Mouse (Mus musculus) thymus, postnatal 14 days (tissue): ENCODE data around the gene Psd.
A peak's percentile ranks its signal among the peaks of the same experiment; 100 is the strongest.

Source experiments
- DNase-seq: peaks from one replicate; pipeline ENCODE4 v3.0.0; 2021

The Psd gene

DNA sequence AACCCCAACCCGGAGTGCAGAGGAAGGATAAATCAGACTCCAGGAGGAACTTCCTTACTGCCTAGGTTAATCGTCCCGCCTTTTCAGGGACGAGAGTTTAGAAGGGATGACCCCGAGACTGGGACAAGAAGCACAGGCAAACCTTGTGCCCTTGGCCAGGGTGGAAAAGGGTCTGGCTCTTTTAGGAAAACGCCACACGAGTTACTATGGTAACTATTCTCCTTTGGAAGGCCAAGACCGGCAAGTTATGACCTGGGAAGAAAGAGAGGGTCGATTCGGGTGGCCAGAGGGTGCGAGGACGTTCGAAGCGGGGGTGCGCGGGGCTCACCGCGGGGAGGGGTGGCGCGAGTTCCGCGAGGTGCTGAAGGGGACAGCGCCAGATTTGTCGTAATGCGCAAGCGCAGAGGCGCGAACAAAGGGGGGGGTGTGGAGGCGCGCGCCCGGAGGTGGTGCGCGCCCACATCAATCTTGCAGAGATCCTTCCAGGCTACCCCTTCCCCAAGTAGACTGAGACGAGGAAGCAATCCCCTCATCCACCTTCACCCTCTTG is at the start of gene Psd:
TSS of gene Psd (minus strand) at position 401 of the 550 bp plus-strand sequence.
- peak; percentile 66 for DNase-seq

GRCm38 (mm10) chr19:46375891-46376290 is 48.9 kb upstream of the Psd start:
- DNase-seq, result no peak

DNA sequence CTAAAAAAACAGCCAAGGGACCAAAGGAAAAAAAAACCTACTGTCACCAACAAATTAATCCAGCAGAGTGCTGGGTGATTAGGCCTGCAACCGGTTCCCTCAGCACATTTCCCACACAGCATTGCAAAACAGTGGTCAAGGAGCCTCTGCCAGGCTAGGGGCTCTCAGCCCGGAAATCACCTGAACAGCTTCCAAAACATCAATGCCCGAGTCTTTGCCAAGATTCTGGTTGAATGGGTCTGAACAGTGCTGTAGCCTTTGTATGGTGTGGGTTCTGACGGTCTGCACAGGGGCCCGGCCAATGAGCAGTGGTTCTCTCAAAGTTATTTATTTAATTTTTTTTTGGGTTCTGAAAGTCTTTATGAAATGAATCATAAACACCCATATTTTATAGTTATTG is 48.5 kb upstream of the Psd start:
- no peak for DNase-seq

GRCm38 (mm10) chr19:46374477-46375088 is 47.6 kb upstream of the Psd start:
- no peak for DNase-seq

- DNase-seq, result peak; percentile 40
These were observed 42.2 kb upstream of the Psd start for GRCm38 (mm10) chr19:46369204-46369603.

DNA sequence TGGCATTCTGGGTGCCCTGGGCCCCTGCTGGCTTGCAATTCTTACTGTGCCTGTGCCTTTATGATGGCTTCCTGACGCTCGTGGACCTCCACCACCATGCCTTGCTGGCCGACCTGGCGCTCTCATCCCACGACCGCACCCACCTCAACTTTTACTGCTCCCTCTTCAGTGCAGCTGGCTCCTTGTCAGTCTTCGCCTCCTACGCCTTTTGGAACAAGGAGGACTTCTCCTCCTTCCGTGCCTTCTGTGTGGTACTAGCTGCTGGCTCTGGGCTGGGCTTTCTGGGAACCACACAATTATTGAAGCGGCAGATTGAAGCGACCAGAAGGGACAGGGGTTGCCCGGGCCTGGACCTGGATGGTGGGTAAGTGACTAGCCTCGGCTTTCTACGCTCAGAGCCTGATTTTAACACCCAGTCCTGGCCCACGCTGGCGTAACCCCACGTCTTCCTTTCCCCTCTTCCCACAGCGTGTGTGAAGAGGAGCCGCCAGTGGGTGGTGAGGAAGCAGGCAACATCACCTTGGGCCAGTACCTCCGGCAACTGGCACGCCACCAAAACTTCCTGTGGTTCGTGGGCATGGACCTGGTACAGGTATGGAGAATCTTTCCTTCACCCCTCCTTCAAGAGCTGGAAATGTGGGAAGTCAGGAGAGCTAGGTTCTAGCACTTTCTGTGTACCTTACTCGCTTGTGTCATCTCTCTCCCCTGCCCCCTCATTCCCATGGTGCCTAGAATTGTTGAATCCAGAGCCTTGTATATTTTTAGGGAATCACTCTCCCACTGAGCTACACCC is 41.0 kb upstream of the Psd start:
- no peak for DNase-seq

DNA sequence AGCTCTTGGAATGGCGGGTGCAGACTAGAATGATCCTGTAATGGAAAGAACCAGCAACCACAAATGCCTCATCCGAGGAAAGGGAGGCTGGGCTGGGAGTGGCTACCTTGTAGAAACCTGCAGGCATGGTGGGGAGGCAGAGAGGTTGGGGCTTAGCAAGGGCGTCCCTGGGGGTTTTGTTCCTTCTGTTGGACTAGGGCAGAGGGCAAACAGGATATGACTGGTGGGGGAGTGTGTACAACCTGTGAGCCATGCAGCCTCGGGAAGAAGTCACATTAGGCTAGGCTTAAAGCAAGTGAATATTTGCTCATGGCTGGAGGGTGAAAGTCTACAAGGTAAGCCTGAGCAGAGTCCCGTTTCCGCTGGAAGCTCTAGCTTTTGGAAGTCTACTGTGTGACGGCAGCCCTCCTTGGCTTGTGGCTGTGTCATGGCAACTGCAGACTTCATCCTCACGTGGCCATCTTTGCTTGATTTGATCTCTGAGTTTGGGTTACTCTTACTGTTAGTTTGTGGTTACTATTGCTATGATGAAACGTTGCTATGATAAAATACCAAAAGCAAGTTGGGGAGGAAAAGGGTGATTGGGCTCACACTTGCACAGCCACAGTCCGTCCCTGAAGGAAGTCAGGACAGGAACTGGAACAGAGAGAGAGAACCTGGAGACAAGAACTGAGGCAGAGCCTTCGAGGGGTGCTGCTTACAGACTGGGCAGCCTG is 36.5 kb upstream of the Psd start:
- DNase-seq, result no peak

GRCm38 (mm10) chr19:46362104-46362503 is 35.1 kb upstream of the Psd start:
- no peak for DNase-seq

- DNase-seq, result no peak
These were observed 31.4 kb upstream of the Psd start for GRCm38 (mm10) chr19:46358381-46358780.

DNA sequence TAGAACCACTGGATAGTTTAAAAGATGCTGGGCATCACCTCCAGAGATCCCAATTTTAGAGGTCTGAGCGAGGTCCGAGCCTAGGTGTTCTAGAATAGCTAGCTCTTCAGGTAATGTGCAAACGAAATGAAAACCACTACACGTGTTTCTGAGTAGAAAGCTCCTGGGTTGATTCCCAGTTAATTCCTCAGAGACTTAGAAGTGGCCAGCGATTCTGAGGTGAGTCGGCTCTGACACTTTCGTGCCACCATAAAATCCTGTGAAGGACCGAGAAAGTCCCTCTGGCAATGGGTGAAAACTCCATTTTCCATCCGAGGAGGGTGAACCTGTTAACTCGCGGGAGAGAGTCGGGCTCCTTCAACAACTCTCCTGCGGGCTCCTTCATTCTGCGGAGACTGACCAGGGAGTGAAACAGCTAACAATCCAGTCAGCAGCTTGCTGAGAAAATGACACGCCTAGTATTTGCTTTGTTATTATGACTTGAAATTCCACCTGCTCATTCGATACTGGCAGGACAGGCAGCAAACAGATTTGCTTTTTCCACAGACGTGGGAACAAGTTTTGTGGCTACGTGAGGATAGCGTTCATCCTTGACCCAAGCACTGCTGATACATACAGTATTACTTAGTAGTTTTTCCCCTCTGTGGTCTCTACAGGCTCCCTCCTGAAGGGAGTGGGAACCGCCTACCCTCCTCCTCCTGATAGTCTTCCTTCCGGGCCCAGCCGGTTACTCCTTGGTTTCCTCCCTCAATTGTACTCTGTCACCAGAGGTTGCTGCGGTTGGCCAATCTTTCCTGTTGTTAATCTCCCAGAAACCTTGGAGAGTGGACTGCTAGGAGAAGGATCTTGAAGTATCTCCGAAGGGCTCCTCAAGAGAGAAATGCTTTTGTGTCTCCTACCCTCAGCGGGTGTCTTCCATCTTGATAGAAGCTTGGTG is 30.7 kb upstream of the Psd start:
- peak; percentile 42 for DNase-seq

DNA sequence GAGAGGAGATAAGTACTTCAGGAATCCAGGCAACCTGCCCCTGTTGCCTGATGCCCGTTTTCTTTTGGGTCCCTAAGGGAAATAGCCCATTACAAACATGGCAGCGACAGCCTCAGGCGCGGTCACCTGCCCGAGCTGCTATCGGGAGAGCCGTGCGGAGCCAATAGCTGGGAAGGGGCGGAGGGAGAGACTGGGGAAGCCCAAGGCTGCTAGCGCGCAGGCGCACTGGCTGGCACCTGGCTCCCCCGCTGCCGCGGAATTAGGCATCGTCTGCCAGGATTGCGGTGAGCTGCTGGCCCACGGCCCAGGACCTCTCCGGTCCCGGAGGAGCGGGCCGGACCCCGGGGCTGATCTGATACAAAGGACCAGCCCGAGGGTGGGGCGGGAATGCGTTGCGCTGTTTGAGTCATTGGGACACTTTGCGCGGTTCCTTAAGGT is 29.8 kb upstream of the Psd start:
- peak; percentile 95 for DNase-seq

- DNase-seq, result no peak
These were observed 23.4 kb upstream of the Psd start, which contains the start of gene 2310034G01Rik for GRCm38 (mm10) chr19:46350168-46350932. Gene 2310034G01Rik (minus strand): TSS chr19:46350302.

DNA sequence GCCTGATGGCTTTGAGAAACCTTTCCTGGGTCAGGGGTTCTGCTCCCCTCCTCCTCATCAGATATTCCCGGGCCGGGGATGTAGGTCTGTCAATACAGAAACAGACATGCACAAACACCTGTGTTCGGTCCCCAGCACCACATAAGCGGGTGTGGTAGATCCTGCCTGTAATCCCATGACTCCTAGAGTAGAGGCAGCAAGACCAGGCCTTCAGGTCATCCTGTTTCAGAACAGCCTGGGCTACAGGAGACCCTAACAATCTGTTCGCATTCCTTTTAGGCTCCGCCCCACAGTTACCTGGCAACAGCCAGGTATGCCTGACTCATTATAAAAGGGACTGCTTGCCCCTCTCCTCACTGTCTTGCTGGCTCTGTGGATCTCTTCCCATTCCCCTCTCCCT is 22.6 kb upstream of the Psd start:
- DNase-seq, result no peak

DNA sequence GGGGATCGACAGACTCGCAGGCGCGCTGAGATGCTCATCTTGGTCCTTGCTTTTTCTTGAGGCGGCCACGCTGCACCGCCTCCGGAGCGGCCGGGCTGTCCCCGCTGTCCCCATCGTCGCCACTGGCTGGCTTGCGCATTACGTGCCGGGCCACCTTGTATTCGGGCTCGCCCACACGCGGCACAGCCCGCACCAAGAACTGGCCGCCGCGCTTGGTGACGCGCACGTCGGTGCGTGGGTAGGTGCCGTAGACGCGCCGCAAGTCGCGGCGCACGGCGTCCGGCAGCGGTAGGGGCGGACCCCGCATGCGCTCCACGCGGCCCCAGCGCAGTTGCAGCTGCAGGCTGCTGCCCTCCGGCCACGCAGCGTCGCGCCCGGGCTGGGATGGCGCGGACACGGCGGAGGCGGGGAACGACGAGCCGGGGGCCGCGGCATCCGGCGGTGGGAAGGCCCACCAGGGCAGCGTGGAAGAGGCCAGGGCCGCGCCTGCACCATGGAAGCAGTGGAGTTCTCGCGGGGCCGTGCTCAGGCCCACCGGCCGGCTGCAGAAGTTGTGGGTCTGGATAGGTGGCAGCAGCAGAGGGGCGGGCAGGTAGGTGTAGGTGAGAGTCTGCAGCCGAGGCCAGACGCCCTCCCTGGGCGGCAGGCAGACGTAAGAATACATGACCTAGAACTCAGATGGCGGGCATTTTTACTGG is 22.0 kb upstream of the Psd start:
- DNase-seq, result peak; percentile 44

- no peak for DNase-seq
These were observed 21.1 kb upstream of the Psd start for GRCm38 (mm10) chr19:46347936-46348668.

DNA sequence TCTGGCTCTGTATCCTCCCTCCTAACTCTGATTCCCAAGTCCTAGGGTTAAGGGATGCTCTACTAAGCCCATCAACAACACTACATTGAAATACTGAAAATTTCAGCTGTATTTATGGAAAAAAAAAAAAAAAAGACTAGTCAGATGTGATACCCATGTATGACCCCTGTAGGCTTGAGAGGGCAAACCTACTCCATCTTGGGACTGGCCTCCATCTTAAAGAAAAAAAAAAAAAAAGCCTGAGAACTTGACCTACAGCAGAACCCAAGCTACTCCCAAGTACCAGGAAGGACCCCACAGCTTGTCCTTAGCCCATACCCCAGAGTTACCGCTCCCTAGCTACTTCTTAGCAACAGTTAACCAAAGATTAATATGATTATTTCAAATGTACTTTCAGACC is 20.2 kb upstream of the Psd start:
- DNase-seq, result no peak

DNA sequence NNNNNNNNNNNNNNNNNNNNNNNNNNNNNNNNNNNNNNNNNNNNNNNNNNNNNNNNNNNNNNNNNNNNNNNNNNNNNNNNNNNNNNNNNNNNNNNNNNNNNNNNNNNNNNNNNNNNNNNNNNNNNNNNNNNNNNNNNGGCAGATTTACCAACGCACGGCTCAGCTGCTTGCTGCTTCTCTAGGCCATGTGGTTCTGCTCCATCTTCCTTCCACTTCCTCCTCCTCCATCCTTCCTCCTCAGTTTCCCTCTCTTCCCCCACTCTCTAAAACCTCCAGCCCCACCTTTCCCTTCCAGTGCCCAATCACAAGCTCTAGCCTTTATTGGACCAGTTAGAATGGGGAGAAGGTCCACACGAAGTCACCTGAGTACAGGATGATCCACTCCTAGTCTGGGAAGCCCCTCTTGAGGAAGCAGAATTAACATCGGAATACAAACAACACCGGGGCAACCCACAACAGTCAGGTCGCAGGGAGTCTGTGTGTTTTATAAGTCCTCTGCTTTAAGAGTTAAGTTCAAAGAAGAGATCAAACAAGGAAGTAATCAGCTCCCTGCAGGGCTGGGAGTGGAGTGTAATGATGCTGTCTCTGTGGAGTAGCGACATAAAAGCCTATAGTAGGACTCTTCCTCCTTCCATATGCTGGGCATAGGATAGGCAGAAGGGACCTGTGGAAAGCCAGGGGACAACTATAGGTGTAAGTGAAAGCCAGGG is 17.9 kb upstream of the Psd start:
- no peak for DNase-seq

- DNase-seq, result no peak
These were observed 12.5 kb upstream of the Psd start for GRCm38 (mm10) chr19:46339287-46339971.

DNA sequence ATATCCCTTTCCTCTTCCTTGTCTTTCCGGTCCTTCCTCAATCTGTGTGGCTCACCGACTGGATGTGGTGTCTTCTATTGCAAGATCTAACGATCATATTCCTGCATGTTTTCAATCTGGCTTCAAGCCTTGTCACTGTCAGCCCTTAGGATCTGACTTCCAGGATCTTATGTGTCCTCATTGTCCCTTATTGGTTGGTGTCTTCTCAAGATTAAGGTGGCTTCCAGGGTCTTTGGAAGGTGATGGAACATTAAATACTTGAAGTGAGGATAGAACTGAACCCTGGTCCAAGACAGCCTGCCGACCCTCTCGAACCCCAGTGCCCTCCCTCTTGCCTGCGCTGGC is 12.0 kb upstream of the Psd start:
- DNase-seq, result no peak
